Mouse (Mus musculus) layer of hippocampus, adult 11-12 months (tissue): ENCODE data around the gene Trabd2b.

Source experiments
- DNase-seq: peaks from one replicate; pipeline ENCODE4 v3.0.0; 2022; ENCODE audit warnings: low spot score

Gene Trabd2b

DNA sequence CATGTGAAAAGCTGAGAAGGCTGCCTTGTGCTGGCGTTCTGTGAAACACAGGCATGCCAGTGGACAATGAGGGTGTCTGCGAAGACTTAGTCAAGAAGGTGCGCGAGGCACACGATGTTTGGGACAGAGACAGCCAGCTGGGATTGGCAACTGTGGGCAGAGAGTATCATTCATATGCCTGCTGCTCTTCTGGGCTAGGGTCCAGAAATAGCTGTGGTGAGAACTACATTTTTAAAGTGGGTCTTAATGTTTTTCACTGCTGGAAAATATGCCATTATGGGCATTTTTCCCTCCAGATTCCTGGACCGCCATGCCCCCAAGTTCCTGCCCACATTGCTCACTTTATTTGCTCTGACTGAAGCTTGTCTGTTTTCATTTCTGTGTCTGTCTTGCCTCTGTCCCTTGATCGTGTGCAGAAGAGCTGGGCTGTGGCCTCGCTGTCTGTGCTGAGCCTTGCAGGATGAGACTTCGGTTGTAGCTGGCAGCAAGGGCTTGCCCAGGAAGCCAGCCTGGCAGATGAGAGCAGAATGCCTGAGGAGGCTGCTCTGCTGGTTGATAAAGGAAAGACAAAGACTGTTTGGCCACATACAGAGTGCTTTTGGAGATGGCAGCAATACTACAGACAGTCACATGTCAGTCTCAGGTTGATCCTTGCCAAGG, 42.0 kb downstream of the Trabd2b start:
- peak; percentile 60 for DNase-seq

DNA sequence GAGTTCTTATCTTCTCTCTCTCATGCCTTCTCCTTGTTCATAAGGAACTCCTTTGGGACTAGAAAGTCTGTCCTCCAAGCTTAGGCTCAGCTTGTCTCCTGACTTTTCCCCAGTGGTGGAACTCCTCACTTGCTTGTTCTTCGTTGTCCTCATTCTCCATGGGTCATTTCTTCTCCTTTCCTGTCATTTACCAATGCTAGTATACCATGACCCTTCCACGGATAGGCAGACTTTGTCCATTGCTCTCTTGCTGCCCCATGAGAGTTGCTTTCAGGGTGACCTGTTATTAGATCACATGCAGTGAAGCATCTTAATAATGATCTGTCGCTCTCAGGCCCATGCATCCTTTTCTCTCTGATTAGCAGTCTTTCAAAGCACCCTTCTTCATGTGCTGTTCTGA, 46.6 kb downstream of the Trabd2b start:
- DNase-seq, result no peak

DNA sequence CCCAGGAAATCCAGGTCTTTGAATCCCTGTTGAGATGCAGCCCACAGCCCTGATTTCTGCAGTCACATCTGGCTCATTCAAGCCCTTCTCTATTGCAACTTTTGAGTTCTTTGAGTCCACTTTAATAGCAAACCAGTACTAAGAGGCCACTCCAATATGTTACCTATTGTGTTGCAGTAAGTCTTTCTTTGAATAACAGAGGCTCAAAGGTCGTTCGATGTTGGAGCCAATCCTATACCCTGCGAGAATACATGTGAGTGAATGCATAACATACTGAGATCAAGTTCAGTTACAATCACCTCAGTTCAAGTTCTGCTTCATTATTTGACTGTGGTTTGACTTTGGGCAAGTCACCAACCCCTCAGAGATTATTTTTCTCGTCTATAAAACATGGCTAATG, 47.5 kb downstream of the Trabd2b start:
- DNase-seq, result no peak

DNA sequence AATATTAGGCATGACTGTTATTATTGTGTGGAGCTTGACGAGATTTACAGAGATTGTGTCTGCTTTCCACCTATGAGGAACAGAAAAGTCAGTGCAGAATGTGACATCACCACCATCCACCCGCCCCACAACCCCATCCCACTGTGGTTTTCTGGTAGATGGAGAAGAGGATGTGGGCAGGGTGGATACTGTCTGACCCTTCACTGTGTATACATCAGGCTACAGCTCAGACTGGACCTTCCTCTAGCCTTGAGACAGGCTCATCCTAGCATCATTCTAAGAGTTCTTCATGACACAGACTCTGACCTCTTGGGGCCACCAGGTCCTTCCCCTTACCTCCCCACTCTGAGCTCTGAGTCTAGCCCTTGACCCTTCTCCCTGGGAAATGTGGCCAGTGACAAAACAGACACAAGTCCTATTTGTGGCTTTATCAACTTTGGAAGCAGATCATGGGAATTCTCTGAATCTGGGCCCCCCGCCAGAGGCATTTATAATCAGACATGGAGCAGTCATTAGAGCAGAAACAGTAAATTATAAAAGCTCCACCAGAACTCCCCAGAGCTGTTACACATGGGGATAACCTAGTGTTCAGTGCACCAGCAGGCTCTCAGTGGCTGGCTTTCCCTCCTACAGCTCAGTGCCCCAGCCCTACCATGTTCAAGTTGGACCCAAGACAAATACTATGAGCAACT, 48.1 kb downstream of the Trabd2b start:
- peak; percentile 37 for DNase-seq

DNA sequence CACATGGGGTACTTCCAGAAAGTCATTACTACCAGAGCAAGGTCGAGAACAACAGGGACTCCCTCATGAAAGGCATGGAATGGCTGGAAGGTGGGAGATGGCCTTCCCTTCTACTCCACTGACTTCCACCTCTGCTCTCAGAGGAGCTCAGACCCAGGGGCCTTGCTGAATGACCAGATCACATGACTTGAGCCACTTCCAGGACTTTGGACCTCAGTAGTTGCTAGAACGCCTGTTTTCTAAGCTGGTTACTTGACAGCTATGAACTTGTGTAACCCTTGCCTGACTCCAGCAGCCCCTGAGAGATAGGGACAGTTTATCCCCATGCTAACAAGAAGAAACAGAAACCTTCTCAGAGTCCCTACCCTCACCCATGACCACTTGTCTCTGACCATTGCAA, 50.6 kb downstream of the Trabd2b start:
- no peak for DNase-seq

DNA sequence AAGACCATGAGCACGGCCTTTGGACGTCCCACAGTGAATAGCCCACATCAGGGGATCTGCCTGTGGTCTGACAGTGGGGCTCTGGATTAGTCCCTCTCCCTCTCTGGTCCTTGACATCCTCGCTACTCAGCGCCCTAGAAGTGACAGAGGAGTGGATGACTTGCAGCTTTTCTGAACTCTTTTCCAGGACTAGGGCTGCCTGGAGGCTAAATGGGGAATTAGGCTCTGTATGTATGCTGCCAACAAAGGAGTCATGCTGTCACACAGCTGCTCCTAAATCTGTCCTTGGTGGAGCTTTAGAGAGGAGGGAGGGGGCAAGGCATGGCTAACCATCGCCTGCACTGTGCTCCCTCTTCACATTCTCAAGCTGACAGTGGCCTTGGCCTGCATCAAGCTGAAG, 53.1 kb downstream of the Trabd2b start:
- peak; percentile 21 for DNase-seq

DNA sequence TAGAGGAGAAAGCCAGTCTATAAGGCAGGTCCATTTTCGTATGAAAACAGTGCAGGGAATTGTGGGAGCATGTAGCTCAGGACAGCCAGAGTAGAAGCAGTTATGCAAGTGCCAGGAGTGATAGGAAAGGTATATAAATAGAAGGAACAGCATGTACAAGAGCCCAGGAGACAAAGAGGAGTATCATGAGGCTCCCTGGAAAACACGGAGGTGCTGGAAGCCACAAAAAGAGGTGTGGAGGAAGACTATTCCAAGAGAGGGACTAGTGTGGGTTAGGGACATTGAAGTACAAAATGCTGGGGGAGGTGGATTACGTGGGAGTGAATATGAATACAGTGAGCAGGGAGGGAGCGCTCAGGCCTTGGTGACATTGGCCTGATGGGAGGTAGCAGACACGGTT, 53.9 kb downstream of the Trabd2b start:
- peak; percentile 18 for DNase-seq

DNA sequence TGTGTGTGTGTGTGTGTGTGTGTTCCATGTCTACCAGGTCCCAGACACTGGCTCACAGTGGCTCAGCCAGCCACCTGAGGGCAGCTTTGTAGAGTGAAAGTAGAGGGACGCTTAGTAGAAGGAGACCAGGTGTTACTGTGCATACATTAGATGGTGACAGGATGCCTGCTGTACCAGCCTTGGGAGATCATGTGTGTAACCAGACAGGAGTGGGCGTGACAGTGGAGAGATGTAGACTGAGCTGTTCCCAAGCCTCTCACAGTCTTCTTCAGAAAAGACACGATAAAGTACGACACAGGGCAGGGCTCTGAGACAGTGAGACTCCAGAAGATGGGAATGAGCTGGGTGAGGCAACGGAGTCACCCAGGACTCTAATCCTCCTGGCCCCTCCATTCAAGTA, 54.6 kb downstream of the Trabd2b start:
- peak; percentile 35 for DNase-seq

DNA sequence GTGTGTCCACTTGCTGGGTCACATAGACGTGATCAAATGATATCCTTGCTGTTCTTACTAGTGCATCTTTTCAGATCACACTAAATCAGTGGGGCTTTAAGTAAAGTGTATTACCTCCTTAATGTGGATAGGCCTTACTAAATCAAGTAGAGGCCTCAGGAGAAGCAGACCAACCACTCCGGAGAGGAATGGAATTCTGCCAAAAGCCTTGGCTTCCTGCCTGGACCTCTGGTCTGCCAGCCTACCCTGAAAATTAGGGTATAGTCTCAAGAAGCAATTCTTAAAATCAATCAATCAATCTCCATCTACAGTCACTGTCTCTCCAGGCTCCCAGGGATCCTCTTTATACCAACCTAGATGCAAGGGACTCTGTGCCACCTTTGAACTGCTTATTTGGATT, 59.1 kb downstream of the Trabd2b start:
- DNase-seq, result no peak

DNA sequence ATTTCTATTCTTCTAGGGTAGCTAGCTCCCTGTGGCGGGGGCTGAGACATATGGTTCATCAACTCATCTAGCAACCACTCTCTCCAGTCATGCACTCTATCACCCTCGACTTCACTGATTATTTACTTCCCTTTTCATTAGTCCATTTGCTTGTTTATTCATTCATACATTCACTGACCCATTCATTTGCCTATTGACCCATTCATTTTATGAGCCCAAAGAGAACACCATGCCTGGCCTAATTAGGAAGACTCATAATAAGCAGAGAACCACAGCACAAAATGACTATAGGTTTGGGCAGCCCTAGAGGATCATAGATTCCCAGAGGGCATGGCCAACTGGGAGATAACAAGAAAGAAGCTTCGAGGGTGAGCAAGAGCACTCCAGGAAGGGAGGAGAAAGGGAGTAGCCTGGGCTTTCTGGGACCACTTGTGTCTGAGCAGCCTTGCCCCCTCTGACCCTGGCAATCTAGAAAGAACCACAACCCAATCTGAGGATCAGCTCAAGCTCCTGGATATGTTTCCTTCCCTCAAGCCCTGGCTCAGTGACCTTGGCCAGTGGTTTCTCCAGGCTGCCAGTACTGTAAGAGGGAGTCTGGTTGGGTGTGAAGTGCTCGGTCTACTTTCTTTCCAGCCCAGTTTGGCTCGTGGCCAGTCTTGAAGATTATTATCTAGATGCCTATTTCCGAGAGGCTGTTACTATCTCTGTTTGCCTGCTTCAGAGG, 61.0 kb downstream of the Trabd2b start:
- no peak for DNase-seq

DNA sequence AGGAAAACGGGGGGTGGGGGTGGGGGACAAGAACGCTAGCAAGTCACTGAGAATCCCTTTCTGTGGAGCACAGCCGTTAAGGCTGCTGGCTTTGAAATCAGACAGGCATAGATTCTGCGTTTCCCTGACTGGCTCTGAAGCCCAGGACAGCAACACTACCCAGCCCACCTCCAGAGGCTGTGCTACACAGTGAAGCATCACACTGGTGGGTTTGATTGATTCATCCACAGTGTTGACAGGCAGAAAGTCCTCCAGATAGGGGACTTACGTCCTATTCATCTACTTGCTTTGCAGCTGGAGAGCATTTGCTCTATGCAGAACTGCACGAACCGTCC, 61.5 kb downstream of the Trabd2b start:
- DNase-seq, result no peak

DNA sequence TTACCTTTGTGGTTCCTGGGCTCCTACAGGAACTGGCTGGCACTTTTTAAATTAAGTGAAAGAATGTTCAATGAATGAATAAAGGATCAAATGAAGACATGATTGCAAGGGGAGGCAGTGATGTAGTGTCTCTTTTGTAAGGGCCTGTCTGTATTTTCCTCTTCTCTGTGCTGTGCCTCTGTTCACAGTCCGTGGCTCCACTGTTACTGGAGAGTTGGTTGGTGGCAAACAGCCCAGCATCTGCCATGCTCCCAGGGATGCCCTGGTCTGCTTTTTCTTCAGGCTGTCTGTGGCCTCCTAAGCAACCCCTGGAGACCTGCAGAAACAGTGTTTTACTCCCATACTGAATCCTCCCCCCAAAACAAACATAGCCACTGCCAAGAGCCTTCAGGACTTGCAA, 63.4 kb downstream of the Trabd2b start:
- no peak for DNase-seq

DNA sequence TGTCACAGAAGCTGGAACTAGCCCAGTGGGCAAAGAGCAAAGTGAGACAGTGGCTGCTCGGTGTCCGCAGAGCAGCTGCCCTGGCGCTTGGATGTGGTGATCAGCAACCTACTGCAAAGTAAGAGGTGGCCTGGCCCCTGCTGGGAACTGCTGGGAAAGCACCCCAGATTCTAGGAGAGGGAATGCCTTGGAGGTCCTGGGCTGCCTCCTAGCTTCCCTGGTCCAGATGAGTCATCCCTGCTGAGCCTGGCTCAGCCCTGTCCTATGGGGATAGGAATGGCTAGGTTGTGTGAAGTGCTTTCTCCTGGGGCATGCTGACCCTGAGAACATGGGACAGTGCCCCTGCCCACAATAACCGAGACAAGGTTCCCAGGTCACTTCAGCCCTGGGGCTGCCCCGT, 65.6 kb downstream of the Trabd2b start:
- DNase-seq, result no peak

DNA sequence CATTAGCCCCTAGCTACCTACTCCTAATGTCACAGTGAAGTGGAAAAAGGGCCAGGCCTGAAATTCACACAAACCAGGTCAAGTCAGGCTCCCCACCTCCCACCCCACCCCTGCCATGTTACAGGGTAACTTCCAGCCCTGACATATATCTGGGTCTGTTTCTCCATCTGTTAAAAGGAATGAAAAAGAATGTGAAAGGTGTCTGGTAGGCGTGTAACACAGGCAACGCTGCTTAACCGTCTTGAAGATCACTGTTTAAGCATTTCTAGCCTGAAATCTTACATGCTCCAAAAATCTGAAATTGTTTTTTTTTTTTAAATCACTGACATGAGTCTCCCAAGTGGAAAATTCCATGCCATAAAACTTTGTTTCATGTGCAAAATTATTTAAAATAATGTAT, 69.8 kb downstream of the Trabd2b start:
- no peak for DNase-seq

DNA sequence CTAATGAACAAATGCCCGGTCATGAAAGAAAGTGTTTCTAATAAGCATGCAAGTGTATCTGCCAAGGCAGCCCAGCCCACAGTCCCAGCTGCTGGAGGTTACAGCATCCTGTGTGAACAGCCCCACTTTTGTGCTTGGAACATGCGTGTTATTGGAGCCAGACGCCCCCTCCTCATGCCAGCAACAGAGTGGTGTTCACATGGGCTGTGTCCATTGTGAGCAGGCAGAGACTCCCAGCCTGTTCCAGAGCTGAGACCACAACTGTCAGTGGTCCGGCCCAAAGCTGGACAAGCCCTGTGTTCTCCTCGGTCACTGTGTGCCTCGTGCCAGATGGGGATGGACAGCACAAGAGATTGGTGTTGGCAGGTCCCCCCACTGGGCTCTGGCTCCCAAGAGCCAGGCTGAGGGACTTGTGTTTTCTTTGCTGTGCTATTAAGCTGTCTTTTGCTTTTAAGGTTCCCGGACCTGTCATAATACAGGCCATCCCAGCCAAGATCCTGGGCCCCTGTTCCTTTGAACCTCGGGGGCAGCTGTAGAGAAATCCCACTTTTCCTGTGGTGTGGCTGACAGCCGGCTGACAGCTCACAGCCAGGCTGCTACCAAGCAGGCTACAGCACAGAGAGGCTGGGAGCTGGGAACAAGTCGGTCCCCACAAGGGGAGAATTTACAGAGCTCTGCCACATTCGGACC, 70.7 kb downstream of the Trabd2b start:
- DNase-seq, result peak; percentile 39

DNA sequence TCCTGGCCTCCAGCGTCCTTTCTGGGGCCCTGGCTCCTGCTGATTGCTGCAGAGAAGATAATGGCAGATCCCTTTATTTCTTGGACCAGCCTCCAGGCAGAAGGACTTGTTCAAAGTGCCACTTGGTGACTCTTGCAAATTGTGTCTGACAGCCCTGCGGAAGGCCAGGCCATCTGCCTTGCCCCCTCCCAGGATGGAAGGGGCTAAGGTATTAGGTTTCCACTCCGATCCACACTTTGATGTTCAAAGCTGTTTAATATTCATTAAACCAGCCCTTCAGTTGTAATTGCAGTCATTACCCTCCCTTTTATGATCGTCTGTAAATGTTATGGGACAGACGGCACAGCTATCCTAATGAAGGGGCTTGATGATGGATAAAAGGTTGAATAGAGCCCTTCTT, 75.0 kb downstream of the Trabd2b start:
- DNase-seq, result no peak

DNA sequence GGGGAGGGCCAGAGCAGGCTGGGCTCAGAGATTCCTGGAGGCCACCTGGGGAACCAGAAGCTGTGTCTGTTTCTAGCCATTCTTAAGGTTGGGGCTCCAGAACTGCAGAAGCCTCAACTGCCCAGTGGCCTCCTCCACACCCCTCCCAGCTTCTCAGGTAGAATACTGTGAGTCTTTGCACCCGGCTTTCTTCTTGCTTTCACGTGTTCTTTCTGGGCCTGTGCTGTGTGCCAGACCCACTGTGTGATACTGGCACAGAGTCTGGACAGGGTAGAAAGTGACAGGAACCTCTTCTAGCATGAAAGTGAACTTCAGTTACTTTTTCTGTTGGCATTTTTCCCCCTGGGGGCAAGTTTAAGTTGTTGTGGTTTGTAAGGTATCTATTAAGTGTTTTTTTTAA, 77.6 kb downstream of the Trabd2b start:
- no peak for DNase-seq

DNA sequence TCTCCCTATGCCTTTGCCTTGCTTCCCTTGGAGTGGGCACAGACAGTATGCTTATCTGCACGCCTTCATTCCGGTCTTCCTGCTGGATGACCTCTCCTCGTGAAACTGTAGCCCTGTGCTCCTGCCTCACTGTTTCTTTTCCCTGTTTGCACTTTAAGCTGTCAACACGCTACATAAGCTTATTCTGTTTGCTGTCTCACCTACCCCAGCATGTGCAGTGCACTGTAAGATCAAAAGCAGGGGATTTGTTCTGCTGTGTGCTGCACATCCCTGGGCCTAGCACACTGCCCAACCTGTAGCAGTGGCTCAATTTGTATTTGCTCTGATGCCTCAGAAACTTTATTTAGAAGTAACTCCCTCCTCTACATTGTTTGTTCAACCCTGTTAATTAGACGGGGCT, 79.5 kb downstream of the Trabd2b start:
- DNase-seq, result no peak

DNA sequence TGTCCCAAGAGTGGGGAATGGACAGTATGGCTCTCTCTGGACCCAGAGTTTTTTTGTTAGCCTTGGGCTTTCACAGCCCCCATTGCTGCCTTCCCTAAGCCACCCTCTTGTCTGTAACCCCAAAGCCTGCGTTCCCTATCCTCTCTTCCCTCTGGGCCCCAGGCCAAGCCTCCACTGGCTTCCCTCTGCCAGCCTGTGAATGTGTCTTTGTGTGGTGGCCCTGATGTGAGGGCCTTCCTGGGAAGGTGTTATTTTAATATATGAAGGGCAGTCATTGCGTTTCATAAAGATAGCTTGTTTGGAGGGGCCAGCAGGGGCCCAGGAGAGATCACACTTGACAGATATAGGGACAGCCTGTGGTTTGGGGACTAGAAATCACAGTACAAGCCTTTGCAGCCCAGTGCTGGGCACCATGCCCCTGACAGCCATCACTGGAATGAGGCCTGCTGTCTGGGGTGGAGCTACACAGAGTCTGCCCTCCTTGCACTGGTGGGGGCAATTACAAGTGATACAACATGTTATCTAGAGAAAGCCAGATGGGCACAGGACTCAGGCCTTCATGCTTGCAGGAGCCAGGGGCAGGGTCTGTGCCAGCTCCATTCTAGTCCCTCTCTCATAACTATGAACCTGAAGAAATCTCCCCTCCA, 80.5 kb downstream of the Trabd2b start:
- DNase-seq, result no peak

DNA sequence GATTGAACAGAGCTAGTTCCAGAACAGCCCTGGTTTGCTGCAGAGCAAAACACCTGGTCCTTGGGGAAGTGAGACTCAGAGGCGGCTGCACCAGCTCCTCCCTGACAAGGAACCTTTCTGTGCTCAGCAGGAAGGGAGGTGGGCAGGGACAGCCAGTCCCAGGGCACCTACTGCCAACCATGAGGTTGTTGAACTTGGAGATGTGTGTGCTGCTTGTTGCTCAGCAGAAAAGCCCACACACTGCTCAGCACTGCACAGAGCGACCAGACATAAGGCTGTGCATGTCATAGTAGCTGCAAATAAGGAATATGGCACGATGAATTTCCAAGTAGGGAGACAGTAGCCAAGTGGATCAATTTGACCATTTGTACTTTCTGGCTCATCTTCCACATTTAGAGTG, 81.2 kb downstream of the Trabd2b start:
- peak; percentile 20 for DNase-seq

DNA sequence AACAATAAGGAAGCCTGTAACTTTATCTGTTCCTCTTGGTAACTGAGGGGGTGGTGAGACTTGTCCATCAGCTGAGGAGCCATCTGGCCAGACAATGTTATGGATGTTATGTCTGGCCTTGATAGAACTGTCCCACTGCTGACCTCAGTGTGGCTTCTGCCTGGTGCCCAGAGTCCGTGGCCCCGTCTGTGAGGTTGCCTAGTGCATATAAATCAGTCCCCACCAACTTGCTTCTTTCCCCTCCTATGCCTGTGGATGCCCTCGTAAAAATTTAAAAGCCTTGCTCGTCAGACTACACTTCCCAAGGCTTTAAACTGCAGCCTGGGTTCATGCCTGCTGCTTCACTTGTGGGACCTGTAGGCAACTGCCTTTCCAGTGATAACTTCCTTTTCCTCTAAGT, 85.6 kb downstream of the Trabd2b start:
- no peak for DNase-seq

DNA sequence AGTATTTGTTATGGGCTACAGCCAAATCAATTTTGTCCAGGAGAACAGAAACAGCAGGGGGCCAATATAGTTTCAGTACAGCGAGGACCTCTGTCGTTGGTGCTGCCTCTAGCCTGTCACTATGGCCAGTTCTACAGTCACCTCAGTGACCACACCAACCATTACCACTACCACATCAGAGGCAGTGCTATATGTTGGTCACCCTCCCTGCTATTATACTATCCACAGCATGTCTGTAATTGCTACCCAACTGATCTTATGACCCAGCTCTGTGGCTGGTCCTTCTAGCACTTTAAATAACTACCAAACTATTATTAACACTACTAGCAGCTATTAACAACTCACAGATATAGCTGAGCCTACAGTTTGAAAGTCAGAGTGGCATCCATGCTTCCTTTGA, 87.5 kb downstream of the Trabd2b start:
- DNase-seq, result no peak
